Mouse (Mus musculus) heart, adult 11 months (tissue): ENCODE results near the gene Btbd35f12.
"Not testable (repeated sequence)": the region's sequence is repeated elsewhere in the genome, so short reads cannot be mapped to it uniquely, and the experiment has no call there.

Experiments used
- DNase-seq: peaks from one replicate; pipeline ENCODE4 v3.0.0; 2022

Btbd35f12 gene

DNA sequence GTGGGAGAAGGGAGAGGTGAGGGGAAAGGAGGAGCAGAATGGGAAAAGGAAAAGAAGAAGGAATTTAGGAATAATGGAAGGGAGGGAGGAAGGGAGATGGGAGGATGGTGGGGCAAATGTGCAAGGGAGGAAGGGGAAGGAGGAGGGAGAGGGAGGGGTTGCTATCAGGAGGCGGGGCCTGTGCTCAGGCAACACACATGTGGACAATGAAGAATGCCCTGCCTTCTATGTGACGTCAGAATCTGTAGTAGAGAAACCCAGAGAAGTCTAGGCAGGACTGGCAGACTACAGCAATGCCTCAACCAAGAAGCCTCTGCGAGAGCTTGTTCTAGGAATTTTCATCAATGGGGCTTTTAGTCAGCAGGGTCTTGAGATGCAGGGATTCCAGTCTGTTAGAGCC lies at the start of gene Btbd35f12:
Gene Btbd35f12 (plus strand): TSS at position 301 of the 400 bp plus-strand sequence.
- DNase-seq: not testable (repeated sequence)

DNA sequence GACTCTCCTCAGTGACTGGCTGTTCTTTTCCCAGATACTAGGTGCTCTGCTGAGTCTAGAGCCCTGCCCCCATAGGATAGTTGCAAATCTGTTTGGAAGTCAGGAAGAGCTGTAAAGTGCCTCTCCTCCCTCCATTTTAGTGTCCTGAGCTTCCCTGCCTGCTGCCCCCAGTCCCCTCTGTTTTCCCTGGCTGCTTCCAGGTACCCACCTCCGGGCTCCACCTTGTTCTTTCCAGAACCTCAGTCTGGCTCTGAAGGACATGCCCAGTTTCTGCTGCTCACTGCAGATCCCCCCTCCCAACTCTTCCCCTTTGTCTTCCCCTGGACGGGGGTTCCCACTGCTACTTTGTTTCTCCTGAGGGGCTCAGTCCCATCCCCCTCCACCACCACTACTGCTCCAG lies 40.1 kb downstream of the Btbd35f12 start:
- DNase-seq: peak; percentile 67
